Comparison of ENCODE assay signal across 13 mouse cellular contexts in the genomic region with DNA sequence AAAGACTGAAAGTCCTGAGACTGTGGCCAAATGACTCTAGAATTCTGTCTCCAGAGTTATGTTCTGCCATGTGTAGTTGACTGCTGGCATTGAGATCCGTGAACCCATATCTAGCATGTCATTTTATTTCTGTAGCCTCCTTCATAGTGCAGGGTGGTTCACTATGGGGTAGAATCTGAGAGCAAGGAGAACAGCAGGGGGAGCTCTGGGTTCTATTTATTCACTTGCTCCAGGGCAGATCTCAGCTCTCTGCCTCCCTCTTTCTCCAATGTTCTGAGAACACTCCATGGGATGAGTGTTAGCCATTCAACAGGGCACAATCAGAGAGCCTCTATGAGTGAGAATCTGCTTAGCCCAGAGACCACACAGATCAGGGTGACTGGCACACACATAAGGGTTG. TPM values are rescaled to one million over a fixed set of nuclear protein-coding genes. Genes with fewer than 3 reads are reported as not detected.
DNase-seq lines count a peak whose midpoint lies in the region; ATAC-seq lines count a peak whose summit lies in the region.
"Had no signal": no experiment of that assay in that cellular context is flagged by ENCODE, and none has a peak within 500 bp of the region (broad histone marks: within the 10 kb centered on the region; RNA-seq: fewer than 3 reads in every experiment).

No protein-coding gene starts in this region.

- ATAC-seq in kidney, embryonic 16.5 days (ENCODE audit: low FRiP score, low TSS enrichment): no peak
- ATAC-seq: activated CD4-positive, CD25-positive, alpha-beta regulatory T cell, adult 4 months had no signal

- WGBS in kidney, embryonic 16.5 days: 53% methylated on average over 1 of the region's 1 CpGs

- H3K27ac ChIP-seq in kidney, embryonic 16.5 days (ENCODE audit: low read length): no peak overlapping the region
- H3K27ac ChIP-seq: neural tube, embryonic 15.5 days had no signal

- no peaks in the 10 kb centered on the region for H3K4me1 ChIP-seq in kidney, embryonic 16.5 days (ENCODE audit: insufficient read depth, low read length)
- H3K4me1 ChIP-seq: neural tube, embryonic 15.5 days had no signal

- no peaks in the 10 kb centered on the region for H3K36me3 ChIP-seq in kidney, embryonic 16.5 days (ENCODE audit: insufficient read depth, low read length)
- H3K36me3 ChIP-seq: neural tube, embryonic 15.5 days had no signal

- peak; percentile 0 to 43 for DNase-seq in kidney, adult 8-10 months
- peak; percentile 60 for DNase-seq in ES-CJ7 (ENCODE audit: low read depth, low spot score)
- DNase-seq in brain, adult 2 months (ENCODE audit: low read depth, low spot score): peak; percentile 8
- DNase-seq in layer of hippocampus, adult 9-11 months: peak; percentile 2
- DNase-seq in thymus, postnatal 0 days (ENCODE audit: low spot score): no peak
- no peak for DNase-seq in Muller cell, postnatal 12 days (ENCODE audit: inconsistent ontology term)
- DNase-seq in lung, postnatal 10 days: no peak
- DNase-seq: thymus, postnatal 36 days had no signal

- no peaks in the 10 kb centered on the region for H3K27me3 ChIP-seq in kidney, embryonic 16.5 days (ENCODE audit: insufficient read depth, low read length)
- H3K27me3 ChIP-seq: neural tube, embryonic 15.5 days had no signal

- peaks cover 6% of the 10 kb centered on the region for H3K9me3 ChIP-seq in kidney, embryonic 16.5 days (ENCODE audit: low read length)

- H3K4me3 ChIP-seq in kidney, embryonic 16.5 days (ENCODE audit: low read length): no peak overlapping the region
- H3K4me3 ChIP-seq: neural tube, embryonic 15.5 days had no signal

- H3K9ac ChIP-seq in kidney, embryonic 16.5 days (replicated peaks; ENCODE audit: low read length): no peak overlapping the region
- H3K9ac ChIP-seq: neural tube, embryonic 15.5 days had no signal

- H3K4me2 ChIP-seq in kidney, embryonic 16.5 days (replicated peaks; ENCODE audit: low read depth, low read length): no peak overlapping the region
- H3K4me2 ChIP-seq: neural tube, embryonic 15.5 days had no signal

RNA-seq across cellular contexts. Expression of gene Olfr792, which starts 10.4 kb away (rescaled TPM):
- not detected in 2 replicates for polyA plus RNA-seq in kidney, embryonic 16.5 days (2015; fragmentation: Nextera tagmentation; extraction: Ambion mirVana)
- polyA plus RNA-seq in thymus, postnatal 0 days (2015; fragmentation: Nextera tagmentation; extraction: Ambion mirVana): not detected in 2 replicates
- polyA plus RNA-seq: activated CD4-positive, CD25-positive, alpha-beta regulatory T cell, adult 4 months; embryonic facial prominence, embryonic 14.5 days; lung, embryonic 16.5 days; neural tube, embryonic 15.5 days had no signal

RNA-seq across cellular contexts. Expression of gene Olfr794, which starts 18.1 kb away (rescaled TPM):
- polyA plus RNA-seq in kidney, embryonic 16.5 days (2015; fragmentation: Nextera tagmentation; extraction: Ambion mirVana): not detected in 2 replicates
- not detected in 2 replicates for polyA plus RNA-seq in thymus, postnatal 0 days (2015; fragmentation: Nextera tagmentation; extraction: Ambion mirVana)
- polyA plus RNA-seq: activated CD4-positive, CD25-positive, alpha-beta regulatory T cell, adult 4 months; embryonic facial prominence, embryonic 14.5 days; lung, embryonic 16.5 days; neural tube, embryonic 15.5 days had no signal

RNA-seq across cellular contexts. Expression of gene Olfr791, which starts 27.8 kb away (rescaled TPM):
- not detected in 2 replicates for polyA plus RNA-seq in kidney, embryonic 16.5 days (2015; fragmentation: Nextera tagmentation; extraction: Ambion mirVana)
- polyA plus RNA-seq in thymus, postnatal 0 days (2015; fragmentation: Nextera tagmentation; extraction: Ambion mirVana): not detected in 2 replicates
- polyA plus RNA-seq: activated CD4-positive, CD25-positive, alpha-beta regulatory T cell, adult 4 months; embryonic facial prominence, embryonic 14.5 days; lung, embryonic 16.5 days; neural tube, embryonic 15.5 days had no signal

RNA-seq across cellular contexts. Expression of gene Olfr790, which starts 51.1 kb away (rescaled TPM):
- polyA plus RNA-seq in kidney, embryonic 16.5 days (2015; fragmentation: Nextera tagmentation; extraction: Ambion mirVana): not detected in 2 replicates
- polyA plus RNA-seq in thymus, postnatal 0 days (2015; fragmentation: Nextera tagmentation; extraction: Ambion mirVana): not detected in 2 replicates
- polyA plus RNA-seq: activated CD4-positive, CD25-positive, alpha-beta regulatory T cell, adult 4 months; embryonic facial prominence, embryonic 14.5 days; lung, embryonic 16.5 days; neural tube, embryonic 15.5 days had no signal

Comparison
In these comparisons a context has a peak if more than half of its experiments do, and no peak if none do; other contexts are left out.
1. DNase-seq: peak in kidney, adult 8-10 months (2 of 2), ES-CJ7 (single experiment), brain, adult 2 months (single experiment) and layer of hippocampus, adult 9-11 months (single experiment); none in thymus, postnatal 0 days (single experiment), Muller cell, postnatal 12 days (single experiment) and lung, postnatal 10 days (single experiment).